Mouse (Mus musculus): Measurements from ENCODE around the gene Cdc42bpa.
"Not testable (repeated sequence)": the region's sequence is repeated elsewhere in the genome, so short reads cannot be mapped to it uniquely, and the experiment has no call there.

Cdc42bpa gene

GRCm38 (mm10) chr1:179960882-179961698 lies 818 bp downstream of the Cdc42bpa start:
- DNase-seq (ENCODE audit: low spot score): no peak

- no peak for DNase-seq (ENCODE audit: low spot score)
Measured at GRCm38 (mm10) chr1:179961777-179962176, 1.5 kb downstream of the Cdc42bpa start.

GRCm38 (mm10) chr1:179969776-179970428 lies 9.6 kb downstream of the Cdc42bpa start:
- DNase-seq (ENCODE audit: low spot score): no peak

- no peak for DNase-seq (ENCODE audit: low spot score)
Measured at GRCm38 (mm10) chr1:179975021-179975420, 14.7 kb downstream of the Cdc42bpa start.

- DNase-seq (ENCODE audit: low spot score): no peak
Measured at GRCm38 (mm10) chr1:179975645-179976275, 15.5 kb downstream of the Cdc42bpa start.

GRCm38 (mm10) chr1:179977437-179977836 lies 17.2 kb downstream of the Cdc42bpa start:
- no peak for DNase-seq (ENCODE audit: low spot score)

- DNase-seq (ENCODE audit: low spot score): no peak
Measured at GRCm38 (mm10) chr1:179978742-179979141, 18.5 kb downstream of the Cdc42bpa start.

GRCm38 (mm10) chr1:179981680-179982079 lies 21.4 kb downstream of the Cdc42bpa start:
- DNase-seq (ENCODE audit: low spot score): no peak

GRCm38 (mm10) chr1:179982183-179982582 lies 21.9 kb downstream of the Cdc42bpa start:
- no peak for DNase-seq (ENCODE audit: low spot score)

- no peak for DNase-seq (ENCODE audit: low spot score)
Measured at GRCm38 (mm10) chr1:179982933-179983332, 22.7 kb downstream of the Cdc42bpa start.

- no peak for DNase-seq (ENCODE audit: low spot score)
Measured at GRCm38 (mm10) chr1:179984171-179984570, 23.9 kb downstream of the Cdc42bpa start.

- no peak for DNase-seq (ENCODE audit: low spot score)
Measured at GRCm38 (mm10) chr1:179991660-179992235, 31.5 kb downstream of the Cdc42bpa start.

- DNase-seq (ENCODE audit: low spot score): no peak
Measured at GRCm38 (mm10) chr1:179992255-179992654, 32.0 kb downstream of the Cdc42bpa start.

- no peak for DNase-seq (ENCODE audit: low spot score)
Measured at GRCm38 (mm10) chr1:180008057-180008456, 47.8 kb downstream of the Cdc42bpa start.

GRCm38 (mm10) chr1:180013479-180013878 lies 53.2 kb downstream of the Cdc42bpa start:
- DNase-seq (ENCODE audit: low spot score): no peak

- DNase-seq (ENCODE audit: low spot score): no peak
Measured at GRCm38 (mm10) chr1:180018218-180018617, 57.9 kb downstream of the Cdc42bpa start.

- no peak for DNase-seq (ENCODE audit: low spot score)
Measured at GRCm38 (mm10) chr1:180021463-180022296, 61.4 kb downstream of the Cdc42bpa start.

GRCm38 (mm10) chr1:180023512-180023911 lies 63.2 kb downstream of the Cdc42bpa start:
- DNase-seq (ENCODE audit: low spot score): no peak

GRCm38 (mm10) chr1:180029863-180030262 lies 69.6 kb downstream of the Cdc42bpa start:
- not testable (repeated sequence) for DNase-seq (ENCODE audit: low spot score)

- DNase-seq (ENCODE audit: low spot score): no peak
Measured at GRCm38 (mm10) chr1:180030631-180031365, 70.5 kb downstream of the Cdc42bpa start.

All from ovary, postnatal 10 days (tissue).